Mouse (Mus musculus): Measurements from ENCODE around the gene Ccdc85b. TPM values are rescaled to one million over a fixed set of nuclear protein-coding genes. Genes with fewer than 3 reads are reported as not detected.

Gene Ccdc85b
- polyA plus RNA-seq, 1 experiment from 2014 or later, result 1.6 TPM

DNA sequence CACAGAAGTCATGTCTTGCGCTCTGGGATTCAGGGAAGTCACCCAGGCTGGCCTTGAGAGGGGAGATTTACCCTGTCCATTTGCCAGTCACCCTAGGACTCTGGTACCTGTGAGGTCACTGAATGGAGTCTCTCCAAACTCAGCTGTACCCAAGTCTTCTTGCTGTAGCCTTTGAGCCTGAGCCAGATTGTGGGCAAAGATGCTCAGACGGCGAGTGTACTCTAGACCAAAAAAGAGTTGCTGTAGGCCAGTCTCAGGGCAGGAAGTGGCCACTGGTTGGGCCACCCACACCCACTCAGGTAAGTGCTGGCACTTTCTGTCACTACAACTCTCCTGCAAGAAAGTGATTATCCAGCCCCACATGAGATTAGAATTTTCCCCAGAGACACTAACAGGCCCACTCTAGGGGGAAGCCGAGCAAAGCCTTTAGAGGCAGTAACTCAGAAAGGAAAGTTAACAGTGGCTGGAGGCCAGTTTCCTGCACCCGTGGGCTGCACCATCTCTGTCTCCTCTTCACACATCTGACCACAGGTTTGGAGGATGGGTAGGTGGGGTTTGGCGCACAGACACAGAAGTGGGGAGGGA is 9.3 kb upstream of the Ccdc85b start:
- Histone ChIP-seq H3K27ac (ENCODE audit: low read depth) (no peak overlapping the region), H3K4me1 (ENCODE audit: insufficient read depth) (no peaks in the 10 kb centered on the region), H3K9me3 (ENCODE audit: low read length) (no peaks in the 10 kb centered on the region), H3K4me3 (ENCODE audit: low read depth, low read length) (no peak overlapping the region), H3K36me3 (replicated peaks; ENCODE audit: insufficient read depth, low read length) (peaks cover 33% of the 10 kb centered on the region), H3K9ac (replicated peaks) (no peak overlapping the region), H3K27me3 (ENCODE audit: insufficient read depth, low read length) (no peaks in the 10 kb centered on the region), H3K4me2 (ENCODE audit: low read depth, low read length) (no peak overlapping the region)
- DNase-seq (no peak), ATAC-seq (no peak)
- TF ChIP-seq EP300 (IDR thresholded peaks at IDR 0.05; ENCODE audit: low read depth) (no peak), CTCF (IDR thresholded peaks at IDR 0.05; ENCODE audit: low read depth) (no peak)
- WGBS (ENCODE audit: insufficient replicate concordance), result 70% methylated on average over 6 of the region's 6 CpGs

DNA sequence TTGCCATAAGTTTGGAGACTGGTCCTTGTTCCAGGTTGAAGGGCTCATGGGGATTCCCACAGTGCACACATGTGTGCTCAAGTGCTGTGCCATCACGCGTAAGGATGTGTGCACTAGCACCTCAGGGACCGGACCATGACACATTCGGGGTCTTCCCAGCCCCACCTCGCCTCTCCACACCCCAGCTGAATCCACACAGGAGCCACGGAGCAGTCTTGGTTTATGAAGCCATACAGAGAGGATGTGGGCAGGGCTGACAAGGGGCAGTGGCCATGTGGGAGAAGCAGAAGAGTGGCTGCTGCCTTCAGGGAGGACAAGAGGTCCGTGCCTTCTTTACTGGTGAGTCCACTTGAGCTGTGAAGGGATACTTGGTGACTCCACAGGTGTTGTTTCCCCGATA is 7.3 kb upstream of the Ccdc85b start:
- H3K4me3 ChIP-seq (ENCODE audit: low read depth, low read length), result no peak overlapping the region
- no peak overlapping the region for H3K4me2 ChIP-seq (ENCODE audit: low read depth, low read length)
- ATAC-seq (no peak), DNase-seq (no peak)
- no peak overlapping the region for H3K27ac ChIP-seq (ENCODE audit: low read depth)
- WGBS (ENCODE audit: insufficient replicate concordance), result 83% methylated on average over 8 of the region's 8 CpGs
- peaks cover 37% of the 10 kb centered on the region for H3K36me3 ChIP-seq (replicated peaks; ENCODE audit: insufficient read depth, low read length)
- H3K9me3 ChIP-seq (ENCODE audit: low read length), result no peaks in the 10 kb centered on the region
- no peaks in the 10 kb centered on the region for H3K27me3 ChIP-seq (ENCODE audit: insufficient read depth, low read length)
- no peak for TF ChIP-seq EP300 (IDR thresholded peaks at IDR 0.05; ENCODE audit: low read depth)
- H3K4me1 ChIP-seq (ENCODE audit: insufficient read depth), result peaks cover 9% of the 10 kb centered on the region
- no peak overlapping the region for H3K9ac ChIP-seq (replicated peaks)

DNA sequence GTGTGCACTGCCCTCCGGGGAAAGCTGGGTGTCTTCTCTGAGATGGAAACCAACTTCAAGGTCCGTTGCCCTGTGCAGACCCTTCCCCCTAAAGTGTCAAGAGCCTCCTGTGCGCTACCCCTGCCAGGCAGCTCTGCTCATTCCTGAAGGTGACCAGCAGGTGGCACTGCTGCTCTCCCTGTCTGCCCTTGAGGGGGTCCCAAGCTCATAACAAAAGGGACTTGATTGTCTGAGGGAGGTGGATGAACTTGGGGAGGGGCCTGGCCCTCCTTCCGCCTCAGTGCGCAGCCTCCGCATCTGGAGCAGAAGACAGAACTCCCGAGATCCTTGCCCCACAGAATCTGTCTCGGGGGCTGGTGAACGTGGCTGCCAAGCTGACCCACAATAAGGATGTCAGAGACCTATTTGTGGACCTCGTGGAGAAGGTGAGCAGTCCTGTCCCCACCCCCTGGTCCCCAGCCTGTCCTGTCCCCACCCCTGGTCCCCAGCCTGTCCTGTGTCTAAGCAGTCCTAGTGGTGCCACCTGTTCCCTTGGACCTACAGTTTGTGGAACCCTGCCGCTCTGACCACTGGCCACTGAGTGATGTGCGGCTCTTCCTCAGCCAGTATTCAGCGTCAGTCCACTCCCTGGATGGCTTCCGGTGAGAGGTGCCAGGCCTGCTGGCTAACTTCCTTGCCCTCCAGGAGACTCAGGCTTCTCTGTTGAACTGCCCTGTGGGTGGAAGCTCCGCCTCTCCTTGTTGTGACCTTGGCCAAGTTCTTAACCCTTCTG is 6.3 kb upstream of the Ccdc85b start:
- no peaks in the 10 kb centered on the region for H3K9me3 ChIP-seq (ENCODE audit: low read length)
- no peak for ATAC-seq
- WGBS (ENCODE audit: insufficient replicate concordance), result 69% methylated on average over 15 of the region's 15 CpGs
- H3K4me1 ChIP-seq (ENCODE audit: insufficient read depth), result peaks cover 12% of the 10 kb centered on the region
- H3K9ac ChIP-seq (replicated peaks), result no peak overlapping the region
- no peak for TF ChIP-seq EP300 (IDR thresholded peaks at IDR 0.05; ENCODE audit: low read depth)
- TF ChIP-seq CTCF (IDR thresholded peaks at IDR 0.05; ENCODE audit: low read depth), result peak; percentile 87
- no peaks in the 10 kb centered on the region for H3K27me3 ChIP-seq (ENCODE audit: insufficient read depth, low read length)
- DNase-seq, result peak; percentile 59
- H3K36me3 ChIP-seq (replicated peaks; ENCODE audit: insufficient read depth, low read length), result peaks cover 37% of the 10 kb centered on the region
- H3K4me2 ChIP-seq (ENCODE audit: low read depth, low read length), result no peak overlapping the region
- H3K27ac ChIP-seq (ENCODE audit: low read depth), result no peak overlapping the region
- H3K4me3 ChIP-seq (ENCODE audit: low read depth, low read length), result no peak overlapping the region

DNA sequence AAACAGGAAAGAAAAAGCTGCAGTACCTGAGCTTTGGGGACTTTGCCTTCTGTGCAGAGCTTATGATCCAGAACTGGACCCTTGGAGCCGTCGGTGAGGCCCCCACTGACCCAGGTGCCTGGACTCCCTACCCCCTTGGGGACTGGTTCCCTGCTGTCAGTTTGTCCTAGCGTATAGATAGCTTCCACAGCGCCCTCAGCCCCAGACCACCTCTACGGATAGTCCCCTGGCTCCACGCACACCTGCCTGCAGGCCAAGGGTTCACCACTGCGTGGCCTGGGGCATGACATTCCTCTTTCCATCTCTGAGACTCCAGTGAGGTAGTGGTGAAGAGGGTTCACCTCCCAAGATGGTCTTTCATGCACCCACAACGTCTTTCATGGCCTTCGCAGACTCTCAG is 5.5 kb upstream of the Ccdc85b start:
- H3K27ac ChIP-seq (ENCODE audit: low read depth), result no peak overlapping the region
- peaks cover 37% of the 10 kb centered on the region for H3K36me3 ChIP-seq (replicated peaks; ENCODE audit: insufficient read depth, low read length)
- H3K4me3 ChIP-seq (ENCODE audit: low read depth, low read length), result no peak overlapping the region
- H3K27me3 ChIP-seq (ENCODE audit: insufficient read depth, low read length), result 0 out of 2 replicates have a peak, but pooled peaks cover 4% of the 10 kb centered on the region
- DNase-seq, result no peak
- H3K4me2 ChIP-seq (ENCODE audit: low read depth, low read length), result no peak overlapping the region
- TF ChIP-seq EP300 (IDR thresholded peaks at IDR 0.05; ENCODE audit: low read depth), result no peak
- no peak for TF ChIP-seq CTCF (IDR thresholded peaks at IDR 0.05; ENCODE audit: low read depth)
- WGBS (ENCODE audit: insufficient replicate concordance), result 87% methylated on average over 9 of the region's 9 CpGs
- peaks cover 13% of the 10 kb centered on the region for H3K4me1 ChIP-seq (ENCODE audit: insufficient read depth)
- H3K9me3 ChIP-seq (ENCODE audit: low read length), result no peaks in the 10 kb centered on the region
- ATAC-seq, result no peak
- no peak overlapping the region for H3K9ac ChIP-seq (replicated peaks)

DNA sequence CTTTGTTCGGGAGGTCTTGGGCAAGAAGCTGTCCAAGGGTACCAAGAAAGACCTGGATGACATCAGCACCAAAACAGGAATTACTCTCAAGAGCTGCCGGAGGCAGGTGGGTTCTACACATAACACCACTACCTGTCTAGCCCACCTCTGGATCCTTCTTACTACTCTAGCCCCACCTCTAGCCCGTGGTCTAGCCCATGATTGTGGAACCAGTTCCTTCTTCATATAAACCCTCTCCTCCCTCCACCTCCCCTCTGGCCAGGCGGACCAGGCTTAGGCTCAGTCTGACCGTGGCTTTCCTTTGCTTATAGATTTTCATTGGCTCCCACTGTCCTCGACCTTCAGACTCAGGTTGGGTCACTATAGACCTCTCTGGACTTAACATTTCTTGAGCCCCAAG is 3.7 kb upstream of the Ccdc85b start:
- no peak for TF ChIP-seq EP300 (IDR thresholded peaks at IDR 0.05; ENCODE audit: low read depth)
- H3K9me3 ChIP-seq (ENCODE audit: low read length), result no peaks in the 10 kb centered on the region
- peaks cover 36% of the 10 kb centered on the region for H3K36me3 ChIP-seq (replicated peaks; ENCODE audit: insufficient read depth, low read length)
- WGBS (ENCODE audit: insufficient replicate concordance), result 86% methylated on average over 6 of the region's 6 CpGs
- ATAC-seq (no peak), DNase-seq (no peak)
- peak overlapping the region; percentile 96 for H3K4me2 ChIP-seq (ENCODE audit: low read depth, low read length)
- peak overlapping the region; percentile 84 for H3K9ac ChIP-seq (replicated peaks)
- 0 out of 2 replicates have a peak, but pooled peaks cover 4% of the 10 kb centered on the region for H3K27me3 ChIP-seq (ENCODE audit: insufficient read depth, low read length)
- 0 out of 2 replicates have a peak overlapping the region, but pooled peaks have one; percentile 84 for H3K4me3 ChIP-seq (ENCODE audit: low read depth, low read length)
- H3K4me1 ChIP-seq (ENCODE audit: insufficient read depth), result peaks cover 29% of the 10 kb centered on the region
- H3K27ac ChIP-seq (ENCODE audit: low read depth), result no peak overlapping the region

DNA sequence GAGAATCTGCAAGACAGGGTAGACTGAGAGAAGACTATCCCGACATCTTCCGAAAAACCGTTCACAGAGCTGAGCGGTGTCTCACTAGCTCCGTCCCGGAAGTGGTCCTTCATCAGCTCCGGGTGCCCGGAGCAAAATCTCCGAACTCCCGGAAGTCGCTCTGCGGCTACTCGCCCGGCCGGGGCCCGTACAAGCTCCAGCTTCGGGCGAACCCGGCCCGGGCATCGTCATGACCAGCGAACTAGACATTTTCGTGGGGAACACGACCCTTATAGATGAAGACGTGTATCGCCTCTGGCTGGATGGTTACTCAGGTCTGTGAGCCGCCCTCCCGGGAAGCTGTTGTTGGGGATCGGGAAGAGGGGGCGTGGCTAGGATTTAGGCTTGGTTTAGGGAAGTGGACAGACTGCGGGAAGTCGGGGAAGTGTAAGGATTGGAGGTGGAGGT is 2.8 kb upstream of the Ccdc85b start, which contains the start of gene Fibp:
Fibp (plus strand) TSS at position 151 of the 447 bp plus-strand sequence.
- Histone ChIP-seq H3K27ac (ENCODE audit: low read depth) (peak within 1 kb of the TSS; percentile 67), H3K9ac (replicated peaks) (peak within 1 kb of the TSS; percentile 84)
- under 1% methylated on average over 32 of the region's 32 CpGs for WGBS (ENCODE audit: insufficient replicate concordance)

More for the DNA sequence above, 2.8 kb upstream of the Ccdc85b start, which contains the start of gene Fibp:
- TF ChIP-seq CTCF (IDR thresholded peaks at IDR 0.05; ENCODE audit: low read depth), result no peak
- no peak for TF ChIP-seq EP300 (IDR thresholded peaks at IDR 0.05; ENCODE audit: low read depth)
- Histone ChIP-seq H3K4me1 (ENCODE audit: insufficient read depth) (peaks cover 34% of the 10 kb centered on the region), H3K36me3 (replicated peaks; ENCODE audit: insufficient read depth, low read length) (peaks cover 28% of the 10 kb centered on the region), H3K9me3 (ENCODE audit: low read length) (no peaks in the 10 kb centered on the region), H3K4me3 (ENCODE audit: low read depth, low read length) (peak within 1 kb of the TSS; percentile 84), H3K27me3 (ENCODE audit: insufficient read depth, low read length) (0 out of 2 replicates have a peak, but pooled peaks cover 8% of the 10 kb centered on the region), H3K4me2 (ENCODE audit: low read depth, low read length) (peak within 1 kb of the TSS; percentile 96)
- DNase-seq, result peak; percentile 92
- peak; percentile 82 for ATAC-seq
